Mouse (Mus musculus): ENCODE results near the gene Eml4.

- TF ChIP-seq CTCF (conservative IDR thresholded peaks at IDR 0.05 in 1 of 2, IDR thresholded peaks at IDR 0.05 in 1 of 2; ENCODE audit: low read depth in 2 of 2, low read length in 2 of 2) (no peak), POLR2A (IDR thresholded peaks at IDR 0.05; ENCODE audit: low read depth, low read length) (no peak), ELF1 (IDR thresholded peaks at IDR 0.05; ENCODE audit: low read depth, low read length) (no peak), BHLHE40 (IDR thresholded peaks at IDR 0.05; ENCODE audit: low read depth, low read length) (no peak), EP300 (IDR thresholded peaks at IDR 0.05; ENCODE audit: low read length) (no peak), MAZ (IDR thresholded peaks at IDR 0.05; ENCODE audit: low read depth, low read length) (no peak), KAT2A (IDR thresholded peaks at IDR 0.05; ENCODE audit: insufficient replicate concordance, low read length) (no peak), MAX (IDR thresholded peaks at IDR 0.05; ENCODE audit: low read length) (no peak), POLR2AphosphoS2 (IDR thresholded peaks at IDR 0.05; ENCODE audit: low read depth, low read length) (no peak), RAD21 (IDR thresholded peaks at IDR 0.05; ENCODE audit: low read depth, low read length) (no peak), USF2 (conservative IDR thresholded peaks at IDR 0.05; ENCODE audit: low read depth, low read length) (no peak)
Measured at GRCm38 (mm10) chr17:83451367-83451766, 100.6 kb downstream of the Eml4 start.
